Mouse (Mus musculus) kidney, embryonic 16.5 days (tissue): ENCODE results near the gene Atp8a2. TPM values are rescaled to one million over a fixed set of nuclear protein-coding genes. Genes with fewer than 3 reads are reported as not detected.
A peak's percentile ranks its signal among the peaks of the same experiment; 100 is the strongest.

Source experiments
- ATAC-seq: fragments of 200-750 bp; cut with Nextera tagmentation; 2 replicates; pipeline ENCODE4 v1.8.0; 2017; ENCODE audit warnings: moderate TSS enrichment; ENCODE audit not compliant: low FRiP score, low TSS enrichment
- H3K27ac ChIP-seq: fragments of 300-500 bp; sonication (generic); 2 replicates; pipeline ENCODE4 v1.5.1; 2014; ENCODE audit warnings: low read length
- H3K27me3 ChIP-seq: fragments of 300-500 bp; sonication (generic); 2 replicates; pipeline ENCODE4 v1.6.1; 2014; ENCODE audit warnings: low read length, control low read depth, mixed read lengths; ENCODE audit not compliant: insufficient read depth
- H3K36me3 ChIP-seq: fragments of 300-500 bp; sonication (generic); 2 replicates; pipeline ENCODE4 v1.6.1; 2014; ENCODE audit warnings: low read length, control low read depth, mixed read lengths; ENCODE audit not compliant: insufficient read depth
- H3K4me1 ChIP-seq: fragments of 300-500 bp; sonication (generic); 2 replicates; pipeline ENCODE4 v1.6.1; 2014; ENCODE audit warnings: low read length, control low read depth, mixed read lengths; ENCODE audit not compliant: insufficient read depth
- H3K4me2 ChIP-seq: fragments of 300-500 bp; sonication (generic); replicated peaks from 2 replicates; pipeline ENCODE4 v1.6.1; 2014; ENCODE audit warnings: low read depth, low read length
- H3K4me3 ChIP-seq: fragments of 300-500 bp; sonication (generic); 2 replicates; pipeline ENCODE4 v1.5.1; 2014; ENCODE audit warnings: mild to moderate bottlenecking, low read length
- H3K9ac ChIP-seq: fragments of 300-500 bp; sonication (generic); replicated peaks from 2 replicates; pipeline ENCODE4 v1.6.1; 2014; ENCODE audit warnings: low read length
- H3K9me3 ChIP-seq: fragments of 300-500 bp; sonication (generic); 2 replicates; pipeline ENCODE4 v1.6.1; 2016; ENCODE audit warnings: low read length, control low read depth
- WGBS: fragments of 180-500 bp; shearing (Covaris S2); extraction: QIAGEN DNeasy Blood & Tissue Kit; methylation state at CpG from one replicate; pipeline ENCODE4 v1.1.7; 2014; 5-methylcytosine and 5-hydroxymethylcytosine counted together
- polyA plus RNA-seq: library from polyadenylated mRNA; unstranded; fragments of >200 nt; fragmentation: Nextera tagmentation; extraction: Ambion mirVana; gene quantifications from 2 replicates; pipeline ENCODE4 v1.2.1, GENCODE M21; 2015

Gene Atp8a2
- polyA plus RNA-seq, 1 experiment from 2014 or later = 1.3 TPM

DNA sequence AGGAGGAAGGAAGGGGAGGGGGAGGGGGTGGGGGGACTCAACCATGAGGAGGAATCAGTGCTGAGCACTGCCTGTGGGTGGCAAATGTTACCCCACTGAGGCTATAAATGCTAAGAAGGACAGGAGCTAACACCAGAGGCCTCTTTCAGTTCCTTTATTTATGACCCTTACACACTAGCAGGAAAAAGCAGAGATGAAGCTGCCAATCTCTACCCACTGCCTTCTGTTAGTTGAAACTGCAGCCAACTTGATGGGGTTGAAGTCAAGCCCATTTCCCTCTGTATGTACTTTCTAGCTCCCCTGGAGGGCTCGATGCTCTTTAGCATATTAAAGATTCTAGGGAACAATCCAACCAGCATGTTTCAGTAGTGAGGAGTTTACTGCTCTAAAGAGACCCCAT, 303.0 kb downstream of the Atp8a2 start:
- Histone ChIP-seq H3K36me3 (no peaks in the 10 kb centered on the region), H3K27me3 (no peaks in the 10 kb centered on the region), H3K4me1 (no peaks in the 10 kb centered on the region), H3K4me2 (no peak overlapping the region), H3K4me3 (no peak overlapping the region), H3K9me3 (no peaks in the 10 kb centered on the region), H3K9ac (no peak overlapping the region), H3K27ac (no peak overlapping the region)
- ATAC-seq = no peak
- WGBS = 39% methylated on average over 1 of the region's 1 CpGs

DNA sequence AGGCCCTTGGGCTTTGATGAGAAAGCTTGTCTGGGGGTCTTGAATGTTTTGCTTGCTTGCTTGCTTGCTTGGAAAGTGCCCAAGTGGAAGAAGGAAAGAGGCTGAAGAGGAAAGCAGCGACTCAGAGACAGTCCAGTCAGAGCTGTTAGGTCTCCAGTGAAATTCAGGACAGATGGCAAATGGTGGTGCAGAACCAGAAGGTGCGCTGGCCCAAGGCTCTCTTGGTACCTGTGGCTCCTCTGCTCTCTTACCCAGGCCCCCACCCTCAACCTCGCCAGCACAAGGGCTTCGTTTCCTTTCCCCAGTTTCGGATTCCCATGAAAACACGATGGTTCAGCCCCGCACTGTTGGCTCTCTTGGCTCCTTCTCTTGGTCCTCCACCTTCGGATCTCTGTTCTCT, 304.9 kb downstream of the Atp8a2 start:
- Histone ChIP-seq H3K4me2 (no peak overlapping the region), H3K27ac (no peak overlapping the region), H3K9me3 (no peaks in the 10 kb centered on the region), H3K36me3 (no peaks in the 10 kb centered on the region), H3K9ac (no peak overlapping the region), H3K4me3 (no peak overlapping the region), H3K4me1 (0 out of 2 replicates have a peak, but pooled peaks cover 3% of the 10 kb centered on the region), H3K27me3 (no peaks in the 10 kb centered on the region)
- ATAC-seq = no peak
- 79% methylated on average over 8 of the region's 8 CpGs for WGBS

DNA sequence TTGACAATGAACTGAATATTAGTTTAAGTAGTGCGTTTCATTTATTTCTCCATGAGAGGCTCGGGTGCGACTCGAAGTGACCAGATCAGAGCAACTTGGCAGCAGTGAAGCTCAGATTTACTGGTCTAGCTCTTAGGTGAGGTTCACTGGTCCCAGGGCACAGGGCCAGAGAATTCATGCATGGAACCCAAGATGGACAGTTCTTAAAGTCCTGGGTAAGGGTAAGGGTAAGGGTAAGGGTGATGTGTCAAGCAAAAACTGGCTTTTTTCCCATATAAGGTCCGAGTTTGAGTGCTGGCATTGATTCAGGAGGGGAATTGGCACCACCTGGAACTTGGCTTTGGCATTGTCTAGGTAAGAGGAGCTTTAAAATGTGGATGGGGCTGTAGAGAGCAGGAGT, 305.5 kb downstream of the Atp8a2 start:
- Histone ChIP-seq H3K9me3 (no peaks in the 10 kb centered on the region), H3K9ac (no peak overlapping the region), H3K4me2 (no peak overlapping the region), H3K27me3 (no peaks in the 10 kb centered on the region), H3K4me1 (0 out of 2 replicates have a peak, but pooled peaks cover 3% of the 10 kb centered on the region), H3K27ac (no peak overlapping the region), H3K4me3 (no peak overlapping the region), H3K36me3 (no peaks in the 10 kb centered on the region)
- ATAC-seq = no peak
- WGBS = 78% methylated on average over 5 of the region's 5 CpGs

DNA sequence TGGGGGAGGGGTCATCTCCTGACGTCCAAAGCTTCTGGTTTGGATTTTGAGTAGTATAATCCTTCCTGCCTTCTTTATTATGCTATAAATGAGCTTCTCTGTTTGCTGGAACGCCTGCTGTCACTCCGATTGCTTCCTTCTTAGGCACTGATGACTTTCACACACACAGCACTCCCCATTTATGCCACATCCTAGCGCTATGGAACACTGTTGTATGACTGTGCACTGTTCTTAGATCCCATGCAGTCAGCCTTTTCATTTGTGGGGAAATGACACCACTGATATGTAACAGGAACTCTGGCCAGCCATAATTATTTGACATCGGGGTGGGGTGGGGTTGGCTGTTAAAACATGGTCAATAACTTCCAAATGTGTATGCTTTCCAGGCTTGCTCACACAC, 306.2 kb downstream of the Atp8a2 start:
- ATAC-seq = no peak
- Histone ChIP-seq H3K27ac (no peak overlapping the region), H3K4me3 (no peak overlapping the region), H3K27me3 (no peaks in the 10 kb centered on the region), H3K36me3 (no peaks in the 10 kb centered on the region), H3K9ac (no peak overlapping the region), H3K9me3 (no peaks in the 10 kb centered on the region), H3K4me2 (no peak overlapping the region), H3K4me1 (0 out of 2 replicates have a peak, but pooled peaks cover 3% of the 10 kb centered on the region)
- WGBS = 54% methylated on average over 5 of the region's 5 CpGs

DNA sequence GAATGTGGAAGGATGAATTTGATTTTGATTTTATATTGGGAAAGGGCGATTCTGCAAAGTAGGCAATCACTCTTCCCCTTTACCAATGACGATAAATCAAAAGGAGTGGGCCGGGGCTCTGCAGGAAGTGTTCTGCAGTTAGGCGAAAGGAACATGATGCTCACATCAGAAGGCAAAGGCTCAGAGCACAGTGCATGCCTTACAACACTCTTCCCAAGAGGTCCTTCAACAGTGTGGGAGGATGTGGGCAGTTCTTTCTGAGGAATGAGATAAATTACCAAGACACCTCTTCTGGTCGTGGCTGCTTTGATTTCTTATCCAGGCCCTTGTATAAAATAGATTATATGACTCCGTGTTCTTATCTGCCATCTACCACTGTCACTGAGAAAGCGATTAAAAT, 306.9 kb downstream of the Atp8a2 start:
- H3K9me3 ChIP-seq = no peaks in the 10 kb centered on the region
- 0 out of 2 replicates have a peak, but pooled peaks have one; percentile 42 for ATAC-seq
- H3K4me3 ChIP-seq = no peak overlapping the region
- H3K4me1 ChIP-seq = 0 out of 2 replicates have a peak, but pooled peaks cover 3% of the 10 kb centered on the region
- H3K9ac ChIP-seq = no peak overlapping the region
- no peaks in the 10 kb centered on the region for H3K36me3 ChIP-seq
- H3K4me2 ChIP-seq = no peak overlapping the region
- 22% methylated on average over 7 of the region's 7 CpGs for WGBS
- no peak overlapping the region for H3K27ac ChIP-seq
- H3K27me3 ChIP-seq = no peaks in the 10 kb centered on the region

DNA sequence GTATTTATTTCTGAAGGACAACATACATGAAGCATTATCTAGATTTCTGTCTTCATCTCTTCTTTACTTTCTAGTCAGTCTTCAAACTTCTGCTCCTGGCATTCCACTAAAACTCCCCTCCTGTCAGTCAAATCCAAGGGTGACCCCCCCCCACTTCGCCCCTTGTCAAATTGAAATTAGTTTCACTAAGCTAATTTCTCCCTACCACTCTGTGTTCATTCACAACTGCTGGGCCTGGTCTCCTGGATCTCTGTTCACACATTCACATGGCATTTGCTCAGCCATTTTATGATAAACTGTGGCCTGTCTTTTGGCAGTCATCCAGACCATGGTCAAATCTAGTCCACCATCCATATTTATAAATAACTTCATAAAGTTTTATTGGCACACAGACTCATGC, 308.5 kb downstream of the Atp8a2 start:
- Histone ChIP-seq H3K4me1 (0 out of 2 replicates have a peak, but pooled peaks cover 3% of the 10 kb centered on the region), H3K4me3 (no peak overlapping the region), H3K27ac (no peak overlapping the region), H3K27me3 (0 out of 2 replicates have a peak, but pooled peaks cover 3% of the 10 kb centered on the region), H3K9ac (no peak overlapping the region), H3K4me2 (no peak overlapping the region), H3K36me3 (no peaks in the 10 kb centered on the region), H3K9me3 (no peaks in the 10 kb centered on the region)
- no peak for ATAC-seq
- 91% methylated on average over 1 of the region's 1 CpGs for WGBS

DNA sequence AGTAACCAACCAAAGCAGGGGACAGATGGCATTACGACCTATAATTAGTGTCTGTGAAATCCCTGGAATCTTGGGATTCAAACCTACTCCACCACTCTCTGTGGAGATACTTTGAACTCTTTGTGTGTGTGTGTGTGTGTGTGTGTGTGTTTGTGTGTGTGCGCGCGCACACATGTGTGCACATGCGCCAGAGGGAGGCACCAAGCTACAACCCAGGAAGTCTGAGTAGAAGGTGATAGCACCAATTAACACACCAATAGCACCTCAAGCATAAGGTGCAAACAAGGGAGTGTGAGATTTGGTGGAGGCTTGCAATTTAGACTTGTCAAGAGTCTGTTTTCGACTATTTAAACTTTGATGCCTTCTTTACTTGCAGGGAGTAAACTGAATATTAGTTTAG, 308.9 kb downstream of the Atp8a2 start:
- 0 out of 2 replicates have a peak, but pooled peaks cover 3% of the 10 kb centered on the region for H3K27me3 ChIP-seq
- no peaks in the 10 kb centered on the region for H3K36me3 ChIP-seq
- H3K4me2 ChIP-seq = no peak overlapping the region
- no peak for ATAC-seq
- no peak overlapping the region for H3K9ac ChIP-seq
- WGBS = 76% methylated on average over 6 of the region's 6 CpGs
- H3K27ac ChIP-seq = no peak overlapping the region
- 0 out of 2 replicates have a peak, but pooled peaks cover 3% of the 10 kb centered on the region for H3K4me1 ChIP-seq
- H3K4me3 ChIP-seq = no peak overlapping the region
- H3K9me3 ChIP-seq = no peaks in the 10 kb centered on the region

DNA sequence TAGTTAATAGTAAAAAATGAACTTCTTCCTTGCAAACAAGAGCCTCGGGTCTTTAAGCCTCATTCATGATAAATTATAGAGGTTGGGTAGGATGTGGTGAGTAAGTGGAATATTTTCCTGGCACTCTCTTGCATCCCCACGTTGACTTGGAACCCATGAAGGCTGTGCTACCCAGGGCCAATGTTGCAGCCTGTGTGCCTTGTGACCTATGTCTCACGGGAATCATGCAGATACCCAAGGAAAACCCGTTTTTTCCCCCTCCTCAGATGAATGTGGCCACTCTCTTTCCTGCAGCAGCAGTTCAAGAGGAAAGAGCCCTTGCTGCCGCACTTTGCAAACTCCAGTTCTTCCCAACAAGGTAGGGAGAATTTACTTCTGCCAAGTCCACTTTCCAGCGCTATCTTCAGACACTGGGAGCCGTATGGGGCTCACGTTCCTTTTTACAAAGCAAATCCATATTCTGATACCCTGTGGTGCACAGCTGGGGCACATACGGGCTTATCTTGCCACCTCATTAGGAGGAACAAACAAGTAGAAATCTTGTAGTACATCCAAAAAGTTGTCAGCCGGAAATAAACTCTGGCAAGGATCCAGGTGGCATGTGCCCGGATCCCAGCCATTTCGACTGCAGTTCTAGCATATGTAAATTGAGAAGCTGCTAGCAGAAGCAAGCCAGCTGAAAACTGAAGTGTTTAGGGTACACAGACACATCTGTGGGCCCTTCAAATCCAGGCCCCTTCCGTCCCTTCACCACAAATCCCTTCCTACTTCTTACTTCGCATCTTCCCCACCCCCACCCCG, 309.7 kb downstream of the Atp8a2 start:
- ATAC-seq = no peak
- no peaks in the 10 kb centered on the region for H3K9me3 ChIP-seq
- no peak overlapping the region for H3K4me3 ChIP-seq
- H3K4me2 ChIP-seq = no peak overlapping the region
- 0 out of 2 replicates have a peak, but pooled peaks cover 3% of the 10 kb centered on the region for H3K4me1 ChIP-seq
- H3K36me3 ChIP-seq = no peaks in the 10 kb centered on the region
- H3K9ac ChIP-seq = no peak overlapping the region
- 43% methylated on average over 15 of the region's 15 CpGs for WGBS
- H3K27me3 ChIP-seq = 0 out of 2 replicates have a peak, but pooled peaks cover 3% of the 10 kb centered on the region
- H3K27ac ChIP-seq = no peak overlapping the region

DNA sequence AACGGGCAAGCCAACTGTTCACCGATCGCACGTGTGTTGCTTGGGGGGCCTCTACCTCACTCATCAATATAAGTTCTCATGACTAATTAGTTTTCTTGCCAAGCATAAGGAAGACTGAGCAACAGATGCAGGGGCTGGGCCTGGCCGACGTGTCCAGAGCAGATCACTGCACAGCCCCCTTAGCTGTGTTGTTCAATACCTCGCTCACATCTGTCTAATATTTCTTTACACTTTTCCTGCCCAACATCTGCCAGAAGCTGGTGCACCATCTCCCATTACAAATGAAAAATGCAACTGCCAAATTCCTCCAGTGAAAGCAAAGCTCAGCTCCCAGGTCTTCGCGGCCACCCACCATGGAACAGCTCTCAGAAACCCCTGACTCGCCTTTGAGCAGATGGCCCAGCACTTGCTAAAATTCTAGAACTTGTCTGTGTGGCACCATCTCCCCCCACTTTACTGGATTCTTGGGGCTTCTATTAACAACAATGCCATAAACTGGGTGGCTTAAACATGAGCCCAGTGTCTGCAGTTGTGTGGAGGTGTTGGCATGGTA, 313.4 kb downstream of the Atp8a2 start:
- Histone ChIP-seq H3K27me3 (0 out of 2 replicates have a peak, but pooled peaks cover 3% of the 10 kb centered on the region), H3K9ac (no peak overlapping the region), H3K4me3 (no peak overlapping the region), H3K4me1 (0 out of 2 replicates have a peak, but pooled peaks cover 3% of the 10 kb centered on the region), H3K9me3 (no peaks in the 10 kb centered on the region), H3K4me2 (no peak overlapping the region), H3K27ac (no peak overlapping the region), H3K36me3 (no peaks in the 10 kb centered on the region)
- ATAC-seq = no peak
- 84% methylated on average over 10 of the region's 10 CpGs for WGBS

DNA sequence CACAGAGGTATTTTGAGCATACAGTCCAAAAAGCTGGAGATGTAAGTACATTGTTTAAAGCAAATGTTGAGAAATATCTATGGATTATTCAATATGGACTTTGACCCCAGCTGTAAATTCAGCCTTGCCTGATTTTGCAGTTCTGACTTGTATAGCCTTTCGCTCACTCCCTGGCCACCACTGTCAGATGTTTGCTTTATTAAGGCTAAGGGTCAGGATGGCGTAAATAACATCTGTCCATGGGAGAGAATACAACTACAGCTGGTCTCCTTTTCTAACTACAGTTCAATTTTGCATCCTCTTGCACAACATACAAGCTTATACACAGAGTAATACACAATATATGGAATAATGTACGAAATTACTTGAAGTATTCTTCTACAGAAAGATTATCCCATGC, 316.1 kb downstream of the Atp8a2 start:
- no peak overlapping the region for H3K27ac ChIP-seq
- no peak for ATAC-seq
- no peak overlapping the region for H3K9ac ChIP-seq
- 0 out of 2 replicates have a peak, but pooled peaks cover 4% of the 10 kb centered on the region for H3K9me3 ChIP-seq
- no peaks in the 10 kb centered on the region for H3K4me1 ChIP-seq
- H3K27me3 ChIP-seq = 0 out of 2 replicates have a peak, but pooled peaks cover 3% of the 10 kb centered on the region
- WGBS = 67% methylated on average over 3 of the region's 3 CpGs
- no peak overlapping the region for H3K4me2 ChIP-seq
- no peak overlapping the region for H3K4me3 ChIP-seq
- H3K36me3 ChIP-seq = no peaks in the 10 kb centered on the region
